Mouse (Mus musculus): ENCODE results near the gene Cep170. TPM values are rescaled to one million over a fixed set of nuclear protein-coding genes. Genes with fewer than 3 reads are reported as not detected.
A peak's percentile ranks its signal among the peaks of the same experiment; 100 is the strongest.

The Cep170 gene
- total RNA-seq, 2 experiments from 2014 or later: 28.2 to 42.4 TPM

DNA sequence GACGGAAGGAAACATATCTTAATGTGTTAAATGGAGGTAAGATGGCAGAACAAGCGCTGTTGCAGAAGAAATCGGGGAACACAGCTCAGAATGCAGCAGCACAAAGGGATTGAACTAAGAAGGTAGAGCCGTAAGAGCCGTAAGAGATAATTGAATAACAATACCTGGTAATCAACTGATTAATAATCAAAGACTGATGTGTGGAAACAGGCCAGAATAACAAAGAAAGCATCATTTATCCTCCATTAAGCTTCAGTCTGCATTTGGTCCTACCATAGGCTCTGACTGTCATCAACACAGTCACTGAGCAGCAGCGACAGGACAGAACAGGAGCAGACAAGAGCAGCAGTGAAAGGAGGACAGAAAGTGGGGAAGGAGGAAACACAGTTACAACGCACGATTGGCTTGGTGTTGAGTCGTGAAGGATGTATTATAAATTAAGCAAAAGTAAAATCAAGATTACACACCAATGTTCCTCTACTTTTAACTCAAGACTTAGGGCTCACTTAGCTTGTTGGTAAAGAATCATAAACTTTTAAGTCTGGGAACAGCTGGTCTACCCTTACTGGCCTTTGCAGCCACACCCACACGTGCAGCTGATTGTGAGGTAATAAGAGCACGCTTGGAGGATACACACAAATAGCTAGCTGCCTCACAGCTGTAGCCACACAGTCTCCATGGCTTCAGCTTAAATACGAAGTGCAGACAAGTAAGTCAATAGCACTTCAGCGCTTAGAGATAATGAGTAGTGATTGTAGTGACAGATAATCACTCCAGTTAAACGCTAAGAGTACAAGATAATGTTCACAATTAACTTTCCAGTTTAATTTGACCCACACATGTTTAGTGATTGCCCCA is 59.8 kb downstream of the Cep170 start:
- ATAC-seq (replicated peaks; ENCODE audit: poor library complexity): no peak

DNA sequence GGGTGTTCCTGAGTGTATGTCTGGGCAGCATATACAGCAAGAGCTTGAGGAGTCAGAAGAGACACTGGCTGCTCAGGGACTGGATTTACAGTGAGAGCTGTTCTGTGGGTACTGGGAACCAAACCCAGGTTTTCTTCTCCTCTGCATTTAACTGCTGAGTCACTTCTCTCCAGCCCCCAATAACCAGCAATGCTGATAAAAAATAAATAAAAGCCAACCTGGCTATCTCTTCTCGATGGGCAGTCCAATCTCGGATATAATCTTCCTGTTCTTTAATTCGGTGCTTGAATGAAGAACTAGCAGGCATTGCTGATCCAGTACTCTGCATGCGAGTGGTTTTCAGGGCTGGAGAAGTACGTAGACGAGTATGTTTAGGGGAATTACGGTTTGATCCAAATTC is 64.2 kb downstream of the Cep170 start:
- ATAC-seq (replicated peaks; ENCODE audit: poor library complexity): no peak

DNA sequence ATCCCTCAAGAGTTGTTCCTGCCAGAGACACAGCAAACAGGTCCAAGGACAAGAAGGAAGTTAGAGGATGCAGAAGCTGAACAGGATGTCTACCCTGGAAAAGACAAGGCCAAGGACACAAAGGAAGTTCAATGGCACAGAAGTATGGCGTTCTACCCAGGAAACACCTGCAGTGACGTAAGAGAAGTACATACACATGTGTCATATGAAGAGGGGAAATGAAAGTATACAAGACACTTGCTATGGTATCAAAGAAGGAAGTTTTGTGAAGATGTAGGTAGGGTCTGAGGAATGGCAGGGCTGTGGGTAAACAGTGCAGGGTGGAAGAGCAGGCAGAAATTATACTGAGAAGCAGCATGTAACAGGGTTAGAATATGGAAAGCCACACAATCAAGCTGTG is 81.0 kb downstream of the Cep170 start:
- ATAC-seq (replicated peaks; ENCODE audit: poor library complexity): peak; percentile 94

DNA sequence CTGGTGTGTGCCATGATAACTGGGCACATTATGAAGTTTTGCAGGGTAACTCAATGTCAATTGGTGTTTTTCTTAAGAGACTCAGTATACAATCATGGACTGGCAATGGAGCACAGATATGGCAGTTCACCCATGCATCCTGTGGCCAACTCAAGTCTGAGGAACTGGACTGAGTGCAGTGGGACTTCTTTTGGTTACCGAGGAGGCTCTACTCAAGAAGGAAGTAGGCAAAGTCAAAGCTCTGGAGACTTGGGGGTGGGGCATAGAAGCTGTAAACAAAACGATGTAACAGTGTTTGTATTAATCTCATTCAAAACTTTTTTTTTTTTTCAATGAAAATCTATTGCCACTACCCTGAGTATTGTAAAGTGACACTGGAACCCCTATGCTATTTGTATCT is 83.3 kb downstream of the Cep170 start:
- ATAC-seq (replicated peaks; ENCODE audit: poor library complexity): 0 out of 2 replicates have a peak, but pooled peaks have one; percentile 15

DNA sequence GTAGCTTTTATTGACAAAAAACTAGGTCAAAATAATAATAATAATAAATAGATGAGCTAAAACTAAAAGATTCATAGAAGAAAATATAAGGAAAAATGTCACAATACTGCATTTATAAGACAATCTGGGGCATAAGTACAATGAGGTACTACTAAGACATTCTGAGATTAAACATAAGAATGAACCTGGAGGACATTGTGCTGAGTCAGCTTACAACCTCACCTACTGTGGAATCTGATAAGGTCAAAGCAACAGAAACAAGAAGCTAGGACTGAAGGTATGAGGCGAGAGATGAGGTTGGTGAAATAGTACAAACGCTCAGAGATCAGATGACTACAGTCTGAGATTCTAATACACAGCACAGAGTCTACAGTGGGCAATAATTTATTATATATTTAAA is 86.5 kb downstream of the Cep170 start:
- ATAC-seq (replicated peaks; ENCODE audit: poor library complexity): no peak

DNA sequence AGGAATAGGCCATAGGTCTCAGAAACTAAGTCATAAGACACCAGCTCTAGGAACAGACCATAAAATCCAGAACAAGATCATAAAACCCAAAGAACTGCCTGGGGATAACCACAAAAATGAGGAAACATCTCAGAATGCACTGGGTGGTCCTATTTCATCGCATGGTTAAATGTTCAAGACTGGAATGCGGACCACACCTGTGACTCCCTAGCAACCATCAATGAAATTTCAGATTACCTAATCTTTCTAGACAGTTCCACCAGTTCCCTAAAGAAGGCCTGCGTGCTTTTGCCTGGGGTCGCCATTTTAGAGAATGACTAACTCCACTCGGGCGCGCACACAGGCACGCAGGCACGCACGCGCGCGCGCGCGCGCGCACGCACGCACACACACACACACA is 89.1 kb downstream of the Cep170 start:
- ATAC-seq (replicated peaks; ENCODE audit: poor library complexity): no peak

DNA sequence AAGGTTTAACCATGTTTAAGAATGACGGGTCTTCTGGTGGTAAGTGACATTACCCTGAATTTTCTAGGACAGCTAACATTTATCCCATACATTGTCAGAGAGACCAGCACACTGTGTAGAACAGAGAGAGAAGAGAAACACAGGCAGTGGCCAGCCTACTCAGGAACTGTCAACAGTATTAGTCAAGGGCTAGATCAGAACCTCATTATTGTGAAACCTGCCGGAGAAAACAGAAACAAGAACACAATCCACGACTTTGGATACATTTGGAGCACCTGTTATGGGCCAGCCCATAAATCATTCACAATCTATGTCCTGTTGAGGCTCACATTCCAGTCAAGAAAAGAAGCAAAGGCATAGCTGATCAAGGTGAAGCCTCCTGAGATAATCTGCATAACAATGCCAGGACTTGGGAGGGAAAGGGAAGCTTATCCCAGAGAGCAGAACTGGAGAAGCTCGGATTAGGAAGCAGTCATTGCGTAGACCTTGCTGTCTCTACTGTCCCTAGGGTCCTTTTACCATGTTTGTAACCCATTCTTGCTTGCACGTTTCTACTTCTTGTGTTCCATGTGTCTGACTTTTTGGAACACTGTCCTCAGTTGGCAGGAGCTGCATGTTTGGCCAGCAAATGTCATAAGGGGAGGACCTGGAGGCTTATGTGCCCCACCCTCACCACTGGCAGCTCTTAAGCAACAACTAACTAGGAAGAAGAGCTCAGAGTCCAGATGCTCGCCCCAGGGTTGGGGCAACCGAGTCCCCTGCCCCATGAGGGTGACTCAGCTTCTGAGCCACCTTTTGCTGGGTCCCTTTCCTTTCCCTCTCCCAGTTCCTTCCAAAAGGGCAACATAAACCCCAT is 89.8 kb downstream of the Cep170 start:
- ATAC-seq (replicated peaks; ENCODE audit: poor library complexity): peak; percentile 58; the same call in 1 of the 2 replicates

DNA sequence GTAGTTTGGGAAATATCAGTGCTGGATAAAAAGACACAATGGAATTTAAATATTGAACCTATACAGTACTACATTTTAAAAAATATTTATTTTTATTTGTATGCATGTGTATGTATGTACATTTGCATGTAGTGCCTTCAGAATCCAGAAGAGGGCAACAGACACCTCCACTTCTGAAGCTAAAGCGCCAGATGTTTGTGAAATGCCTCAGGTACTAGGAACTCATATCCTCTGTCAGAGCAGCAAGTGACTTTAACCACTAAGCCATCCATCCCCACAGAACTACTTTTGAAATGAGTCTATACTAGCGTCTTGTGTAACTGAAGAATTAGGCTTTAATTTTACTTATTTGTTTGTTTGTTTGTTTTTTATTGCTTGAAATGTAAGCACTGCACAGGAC is 101.4 kb downstream of the Cep170 start:
- ATAC-seq (replicated peaks; ENCODE audit: poor library complexity): peak; percentile 99

DNA sequence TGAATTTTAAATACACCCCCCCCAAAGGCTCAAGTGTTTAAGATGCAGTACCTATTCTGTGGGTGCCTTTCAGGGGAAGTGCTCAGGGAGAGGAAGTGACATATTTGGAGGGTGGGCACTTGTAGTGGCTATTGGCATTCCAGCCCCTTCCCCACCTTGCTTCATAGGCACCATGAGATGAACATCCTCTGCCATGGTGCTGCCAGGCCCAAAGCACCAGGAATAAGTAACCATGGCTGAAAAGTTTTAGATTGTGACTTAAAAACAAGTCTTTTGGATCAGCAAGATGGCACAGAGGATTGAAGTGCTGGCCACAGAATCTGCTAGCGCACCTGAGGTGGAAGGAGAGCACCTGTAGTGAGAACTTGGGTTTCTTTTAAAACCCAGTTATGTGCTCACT is 113.6 kb downstream of the Cep170 start:
- no peak for ATAC-seq (replicated peaks; ENCODE audit: poor library complexity)

DNA sequence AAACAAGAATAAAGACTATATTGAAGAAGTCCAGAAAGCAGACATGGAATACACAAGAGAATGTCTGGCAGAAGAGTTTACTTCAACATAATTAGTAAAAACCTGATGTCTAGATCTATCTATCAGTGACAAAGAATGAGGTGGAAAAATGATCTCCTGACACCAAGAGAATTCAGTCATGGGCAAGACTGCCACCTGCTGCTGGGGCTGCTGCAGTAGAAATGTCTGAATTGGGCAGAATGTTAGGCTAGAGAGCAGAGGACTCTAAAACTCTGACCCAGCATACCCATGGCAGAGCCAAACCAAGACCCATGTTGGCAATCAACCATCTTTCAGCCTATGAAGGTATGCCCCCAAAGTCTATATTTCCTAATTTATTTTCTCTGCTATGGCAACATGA is 114.1 kb downstream of the Cep170 start:
- no peak; the same call in 1 of the 2 replicates for ATAC-seq (replicated peaks; ENCODE audit: poor library complexity)

DNA sequence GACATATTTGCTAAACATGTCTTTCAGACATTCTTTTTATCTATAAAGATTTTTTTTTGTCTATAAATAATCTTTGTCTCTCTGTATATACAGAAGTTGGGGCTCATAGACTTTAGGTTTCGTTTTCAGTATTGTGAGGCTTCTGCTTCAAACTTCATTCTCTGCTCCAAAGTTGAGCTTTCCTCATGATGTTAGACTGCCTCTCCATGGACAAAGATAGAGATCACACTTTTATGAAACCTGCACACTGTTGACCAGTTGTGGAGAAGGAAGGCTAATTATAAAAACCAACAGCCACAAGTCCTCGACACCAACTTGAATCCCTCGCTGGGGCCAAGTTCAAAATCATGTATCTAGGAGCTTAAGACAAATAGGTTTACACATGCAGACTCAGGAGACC is 115.2 kb downstream of the Cep170 start:
- no peak for ATAC-seq (replicated peaks; ENCODE audit: poor library complexity)

DNA sequence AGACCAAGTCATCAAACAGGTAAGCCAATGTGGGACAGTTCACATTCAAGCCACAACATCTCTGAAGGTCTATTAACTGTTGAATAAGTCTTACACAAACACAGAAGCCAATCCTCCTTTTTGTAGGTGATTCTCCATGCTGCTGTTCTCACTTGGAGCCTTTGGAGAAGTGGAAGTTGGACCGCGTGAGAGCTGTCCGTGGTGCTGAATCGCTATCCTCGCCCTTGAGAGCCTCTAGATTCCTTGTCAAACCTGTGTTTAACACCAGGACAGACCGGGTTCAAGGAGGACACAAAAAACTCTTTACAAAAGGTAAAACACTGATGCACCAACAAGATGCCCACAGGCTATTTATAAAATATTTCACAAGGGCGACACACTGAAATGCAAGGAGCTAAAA is 116.8 kb downstream of the Cep170 start:
- peak; percentile 81 for ATAC-seq (replicated peaks; ENCODE audit: poor library complexity)

DNA sequence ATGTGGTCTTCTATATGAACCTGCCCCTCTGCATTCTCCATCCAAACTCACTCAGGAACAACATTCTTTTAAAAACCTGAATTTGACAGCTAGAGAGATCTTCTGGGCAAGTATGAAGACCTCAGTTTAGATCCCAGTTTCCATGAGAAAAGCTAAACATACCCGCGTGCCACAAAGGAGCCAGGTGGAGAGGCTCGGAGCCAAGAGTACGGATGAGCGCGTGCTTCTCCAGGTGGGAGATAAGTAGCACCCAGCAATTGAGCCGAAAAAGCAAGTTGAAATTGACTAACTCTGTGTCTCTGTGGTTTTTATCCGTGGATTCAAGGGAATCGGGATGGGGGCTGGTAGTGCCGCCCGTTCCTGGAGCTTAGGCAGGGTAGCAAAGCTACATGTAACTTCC is 122.8 kb downstream of the Cep170 start:
- ATAC-seq (replicated peaks; ENCODE audit: poor library complexity): no peak

DNA sequence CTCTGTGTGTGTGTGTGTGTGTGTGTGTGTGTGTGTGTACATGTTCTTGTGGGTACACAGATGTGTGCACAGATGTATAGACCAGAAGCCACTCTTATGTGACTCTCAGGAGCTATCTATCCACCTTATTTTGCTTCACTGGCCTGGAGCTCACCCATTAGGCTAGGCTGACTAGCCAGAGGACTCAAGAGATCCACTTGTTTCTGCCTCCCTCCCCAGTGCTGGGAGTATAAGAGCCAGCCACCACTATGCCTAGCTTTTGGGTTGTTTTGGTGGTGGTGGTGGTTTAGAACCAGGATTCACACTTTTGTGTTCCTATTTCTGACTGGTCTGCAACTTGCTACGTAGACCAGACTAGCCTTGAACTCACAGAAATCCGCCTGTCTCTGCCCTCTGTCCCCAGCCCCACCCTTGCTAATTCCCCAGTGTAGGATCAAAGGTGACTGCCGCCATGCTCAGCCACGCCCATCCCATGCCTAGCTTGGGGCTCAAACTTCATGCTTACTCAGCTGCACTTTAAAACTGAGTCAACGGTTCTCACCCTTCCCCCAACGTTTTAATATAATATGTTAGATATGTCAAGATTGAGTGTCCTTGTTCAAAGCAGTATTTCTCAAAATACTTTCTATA is 125.5 kb downstream of the Cep170 start:
- no peak for ATAC-seq (replicated peaks; ENCODE audit: poor library complexity)

Other genes with a start within 250 kb of the Cep170 start
- 9.4 and 12.8 TPM in 2 replicates for gene Sdccag8, start 593 bp upstream of the Cep170 start, total RNA-seq (2015)
- gene Sdccag8, start 593 bp upstream of the Cep170 start, total RNA-seq (2017): 23.2 and 25.4 TPM in 2 replicates